Mouse (Mus musculus) skeletal muscle tissue, adult 2 months (tissue): ENCODE measurements around the gene Blm.

Experiments used
- DNase-seq: peaks from one replicate; pipeline ENCODE4 v3.0.0-alpha.2; 2012; ENCODE audit warnings: low read depth, low spot score

The Blm gene

DNA sequence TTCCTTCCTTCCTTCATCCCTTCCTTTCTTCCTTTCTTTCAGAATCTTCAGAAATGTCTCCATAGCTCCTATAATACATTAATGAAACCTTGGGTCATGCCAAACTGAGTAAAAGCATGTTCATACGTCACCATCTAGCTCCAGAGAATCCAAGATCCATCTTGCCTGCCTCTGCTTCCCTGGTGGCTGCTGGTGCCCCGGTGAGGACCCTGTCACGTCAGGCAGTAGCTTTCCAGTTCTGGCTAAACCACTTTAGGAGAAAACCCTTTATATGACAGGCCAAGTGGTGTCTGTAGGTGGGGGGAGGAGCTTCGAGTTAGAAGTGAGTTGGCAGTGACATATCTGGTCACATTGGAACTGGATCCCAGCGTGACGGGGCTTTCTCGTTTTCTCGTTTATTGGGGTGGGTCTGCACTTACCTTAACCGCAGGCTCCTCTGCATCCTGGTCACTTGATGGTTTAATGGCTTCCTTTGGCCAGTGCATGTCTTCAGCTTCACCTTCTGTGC lies 129.7 kb downstream of the Blm start, which contains the start of gene Furin:
Furin (minus strand) TSS at position 249 of the 508 bp plus-strand sequence.
- no peak for DNase-seq
